Mouse (Mus musculus) stomach, postnatal 0 days (tissue): ENCODE data around the gene Gm17657.

Experiments
- CTCF ChIP-seq: IDR thresholded peaks from 2 replicates; pipeline ENCODE4 v1.5.1; 2016; ENCODE audit warnings: antibody characterized with exemption, low read depth, mild to moderate bottlenecking, moderate library complexity
- EP300 ChIP-seq: optimal IDR thresholded peaks from 2 replicates; pipeline ENCODE3; 2016; ENCODE audit warnings: antibody characterized with exemption

- TF ChIP-seq CTCF (no peak), EP300 (no peak)
Measured at GRCm38 (mm10) chr17:29586921-29587320, 37.5 kb upstream of the Gm17657 start.
